Mouse (Mus musculus): ENCODE data around the gene Tmem209.

Tmem209 gene

DNA sequence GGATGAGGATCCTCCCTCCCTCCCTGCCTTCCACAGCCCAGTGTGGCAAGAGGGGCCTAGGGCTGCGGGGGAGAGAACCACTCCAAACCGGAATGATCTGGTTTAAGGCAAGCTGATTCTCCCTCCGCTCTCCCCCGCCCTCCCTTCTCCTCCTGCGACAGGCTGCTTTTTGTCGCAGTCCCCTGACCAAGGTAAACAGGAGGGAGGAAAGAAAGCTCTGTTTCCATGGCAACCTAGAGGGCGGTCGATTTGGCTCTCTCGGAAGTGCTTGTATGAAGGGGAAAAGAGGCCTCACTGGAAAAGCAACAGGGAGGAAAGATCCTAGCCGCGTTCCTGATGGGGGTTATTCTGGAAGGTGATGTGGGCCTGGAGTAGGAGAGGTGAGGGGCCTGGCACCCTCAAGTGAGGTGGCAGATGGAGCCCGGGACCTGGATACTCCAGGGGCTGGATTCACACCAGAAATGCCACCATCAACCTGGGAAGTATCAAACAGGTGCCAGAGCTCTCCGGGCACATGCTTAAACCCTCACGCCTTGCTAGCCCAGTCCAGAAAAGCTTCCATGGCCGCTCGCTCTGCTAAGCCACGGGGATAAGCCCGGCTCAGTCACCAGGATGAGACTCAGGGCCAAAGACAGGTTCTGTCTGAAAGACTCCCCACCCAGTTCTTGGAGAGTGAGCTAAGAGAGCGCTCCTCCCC lies 48.7 kb downstream of the Tmem209 start:
- peak; percentile 95 for DNase-seq

DNA sequence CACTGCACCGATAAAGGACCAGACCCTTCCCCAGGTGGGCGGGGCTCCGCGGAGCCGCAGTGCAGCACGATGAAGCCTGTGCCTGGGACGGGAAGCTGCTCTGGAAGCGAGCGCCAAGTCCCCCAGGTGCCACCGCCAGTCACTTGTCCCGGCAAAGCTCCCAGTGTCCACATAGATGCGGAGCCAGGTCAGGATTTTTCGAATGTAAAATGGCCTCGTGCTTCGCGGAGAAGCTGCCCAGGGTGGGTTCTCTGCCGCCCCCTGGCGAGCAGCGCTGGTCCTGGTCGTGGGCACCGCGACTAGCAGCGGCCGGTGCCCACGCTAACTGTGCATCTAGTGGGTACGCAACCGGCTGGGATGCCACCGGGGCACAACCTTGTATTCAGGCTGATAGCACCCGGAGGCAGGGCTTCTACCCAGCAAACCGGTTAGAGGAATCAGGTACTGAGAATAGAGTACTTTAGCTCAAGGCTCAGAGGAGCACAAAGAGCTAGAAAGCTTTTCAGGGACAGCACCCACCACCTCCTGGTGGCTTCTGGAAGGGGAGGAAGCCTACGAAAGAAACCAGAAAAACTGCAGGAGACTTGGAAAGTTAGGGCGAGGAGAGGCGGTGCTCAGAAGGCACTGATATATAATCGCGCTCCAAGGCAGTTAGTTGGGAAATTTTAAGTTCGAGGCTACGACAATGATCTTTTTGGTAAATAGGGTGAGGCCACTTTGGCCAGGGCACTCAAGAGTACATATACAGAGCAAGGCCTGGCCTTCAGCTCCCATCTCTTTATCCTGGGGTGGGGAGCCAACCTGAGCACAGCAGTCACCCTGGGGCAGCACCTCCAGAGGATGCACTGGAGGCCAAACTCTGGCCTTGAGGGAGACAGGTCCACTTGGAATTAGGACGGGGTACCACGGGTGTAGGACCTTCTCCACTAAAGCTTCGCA lies 49.5 kb downstream of the Tmem209 start:
- DNase-seq, result peak; percentile 90

DNA sequence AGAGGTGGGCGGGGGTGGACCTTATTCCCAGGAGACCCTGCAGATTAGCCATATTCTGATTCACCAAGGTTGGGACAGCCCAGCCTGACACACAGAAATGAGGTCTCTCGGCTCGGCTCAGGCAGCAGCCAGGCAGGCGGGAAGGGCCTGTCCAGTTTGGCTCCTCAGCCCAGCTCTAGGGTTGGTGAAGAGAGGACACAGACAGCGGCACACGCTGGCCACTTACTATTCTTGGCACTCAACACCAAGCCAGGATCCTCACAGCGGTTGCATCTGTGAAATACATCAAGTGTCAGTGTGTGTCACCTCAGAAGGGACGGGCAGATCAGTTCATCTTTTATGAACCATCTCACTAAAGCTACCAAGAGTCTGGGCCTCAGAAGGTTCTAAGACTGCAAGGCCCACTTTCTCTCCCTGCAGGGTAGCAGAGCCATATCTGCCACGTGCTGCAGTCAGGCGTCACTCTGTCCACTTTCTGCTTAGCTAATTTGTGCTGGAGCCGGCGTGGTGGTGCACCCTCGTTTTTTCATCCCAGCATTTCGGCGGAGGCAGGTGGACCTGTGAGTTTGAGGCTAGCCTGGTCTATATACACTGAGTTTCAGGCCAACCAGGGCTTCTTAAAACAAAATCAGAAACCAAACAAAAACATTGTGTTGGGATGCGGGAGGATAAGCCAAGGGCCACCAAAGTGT lies 50.4 kb downstream of the Tmem209 start:
- no peak for DNase-seq

- no peak for DNase-seq
Measured at GRCm38 (mm10) chr6:30458626-30459025, 51.0 kb downstream of the Tmem209 start.

GRCm38 (mm10) chr6:30456991-30457390 lies 52.6 kb downstream of the Tmem209 start:
- DNase-seq, result no peak

DNA sequence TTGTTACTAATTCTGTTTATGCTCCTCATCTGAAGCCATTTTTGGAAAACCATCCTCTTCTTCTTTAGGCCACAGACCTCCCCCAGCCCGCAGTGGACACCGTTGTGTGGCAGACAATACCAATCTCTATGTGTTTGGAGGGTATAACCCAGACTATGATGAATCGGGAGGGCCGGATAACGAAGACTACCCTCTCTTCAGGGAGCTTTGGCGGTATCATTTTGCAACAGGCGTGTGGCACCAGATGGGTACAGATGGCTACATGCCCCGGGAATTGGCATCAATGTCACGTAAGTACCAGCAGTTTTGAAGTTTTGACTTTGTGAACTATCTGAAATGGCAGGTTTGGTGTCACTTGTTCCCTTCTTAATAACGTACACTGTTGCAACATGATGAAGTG lies 70.0 kb downstream of the Tmem209 start:
- no peak for DNase-seq

- DNase-seq, result no peak
Measured at GRCm38 (mm10) chr6:30437054-30437453, 72.5 kb downstream of the Tmem209 start.

GRCm38 (mm10) chr6:30436476-30436875 lies 73.1 kb downstream of the Tmem209 start:
- DNase-seq, result no peak

- DNase-seq, result peak; percentile 36
Measured at GRCm38 (mm10) chr6:30432461-30433192, 77.0 kb downstream of the Tmem209 start.
